Mouse (Mus musculus): ENCODE data around the gene Pradc1. TPM values are rescaled to one million over a fixed set of nuclear protein-coding genes. Genes with fewer than 3 reads are reported as not detected.
"Not testable (repeated sequence)": the region's sequence is repeated elsewhere in the genome, so short reads cannot be mapped to it uniquely, and the experiment has no call there.

Gene Pradc1
- polyA plus RNA-seq, 1 experiment from 2014 or later = 28.0 TPM

- H3K36me3 ChIP-seq (ENCODE audit: control insufficient read depth, insufficient read depth, low read length) = peaks cover 20% of the 10 kb centered on the region
- ATAC-seq (ENCODE audit: insufficient read depth, low FRiP score, low TSS enrichment) = no peak
Measured at GRCm38 (mm10) chr6:85469660-85470430, 18.1 kb upstream of the Pradc1 start.

GRCm38 (mm10) chr6:85465381-85465780, 13.6 kb upstream of the Pradc1 start:
- DNase-seq (ENCODE audit: low spot score) = no peak
- H3K27me3 ChIP-seq (ENCODE audit: control insufficient read depth, insufficient read depth, low read length) = no peaks in the 10 kb centered on the region
- no peak overlapping the region for H3K4me3 ChIP-seq (ENCODE audit: low read depth, low read length)
- H3K4me1 ChIP-seq (ENCODE audit: control insufficient read depth, insufficient read depth, low read length) = no peaks in the 10 kb centered on the region
- H3K36me3 ChIP-seq (ENCODE audit: control insufficient read depth, insufficient read depth, low read length) = peaks cover 39% of the 10 kb centered on the region
- ATAC-seq (ENCODE audit: insufficient read depth, low FRiP score, low TSS enrichment) = no peak
- H3K9ac ChIP-seq (ENCODE audit: low read length) = no peak overlapping the region
- H3K9me3 ChIP-seq (ENCODE audit: control insufficient read depth, low read length) = no peaks in the 10 kb centered on the region
- no peak overlapping the region for H3K27ac ChIP-seq (ENCODE audit: low read depth, low read length)
- H3K4me2 ChIP-seq (ENCODE audit: low read depth) = no peak overlapping the region

More at GRCm38 (mm10) chr6:85469660-85470430, 18.1 kb upstream of the Pradc1 start:
- no peaks in the 10 kb centered on the region for H3K27me3 ChIP-seq (ENCODE audit: control insufficient read depth, insufficient read depth, low read length)
- no peaks in the 10 kb centered on the region for H3K4me1 ChIP-seq (ENCODE audit: control insufficient read depth, insufficient read depth, low read length)
- no peak overlapping the region for H3K4me3 ChIP-seq (ENCODE audit: low read depth, low read length)
- no peak overlapping the region for H3K9ac ChIP-seq (ENCODE audit: low read length)
- H3K27ac ChIP-seq (ENCODE audit: low read depth, low read length) = 0 out of 2 replicates have a peak overlapping the region, but pooled peaks have one; percentile 10
- no peak overlapping the region for H3K4me2 ChIP-seq (ENCODE audit: low read depth)
- H3K9me3 ChIP-seq (ENCODE audit: control insufficient read depth, low read length) = no peaks in the 10 kb centered on the region
- WGBS = 80% methylated on average over 5 of the region's 5 CpGs
- DNase-seq (ENCODE audit: low spot score) = no peak

GRCm38 (mm10) chr6:85459621-85460020, 7.9 kb upstream of the Pradc1 start:
- WGBS = 88% methylated on average over 2 of the region's 2 CpGs
- Histone ChIP-seq H3K4me2 (ENCODE audit: low read depth) (no peak overlapping the region), H3K9me3 (ENCODE audit: control insufficient read depth, low read length) (no peaks in the 10 kb centered on the region), H3K9ac (ENCODE audit: low read length) (no peak overlapping the region), H3K27ac (ENCODE audit: low read depth, low read length) (no peak overlapping the region), H3K36me3 (ENCODE audit: control insufficient read depth, insufficient read depth, low read length) (peaks cover 25% of the 10 kb centered on the region), H3K4me3 (ENCODE audit: low read depth, low read length) (no peak overlapping the region), H3K4me1 (ENCODE audit: control insufficient read depth, insufficient read depth, low read length) (no peaks in the 10 kb centered on the region), H3K27me3 (ENCODE audit: control insufficient read depth, insufficient read depth, low read length) (no peaks in the 10 kb centered on the region)
- DNase-seq (ENCODE audit: low spot score) (no peak), ATAC-seq (ENCODE audit: insufficient read depth, low FRiP score, low TSS enrichment) (no peak)

- DNase-seq (ENCODE audit: low spot score) (no peak), ATAC-seq (ENCODE audit: insufficient read depth, low FRiP score, low TSS enrichment) (no peak)
- Histone ChIP-seq H3K27ac (ENCODE audit: low read depth, low read length) (0 out of 2 replicates have a peak overlapping the region, but pooled peaks have one; percentile 93), H3K4me3 (ENCODE audit: low read depth, low read length) (peak overlapping the region; percentile 90), H3K9me3 (ENCODE audit: control insufficient read depth, low read length) (no peaks in the 10 kb centered on the region), H3K4me1 (ENCODE audit: control insufficient read depth, insufficient read depth, low read length) (peaks cover 18% of the 10 kb centered on the region), H3K9ac (ENCODE audit: low read length) (peak overlapping the region; percentile 96), H3K27me3 (ENCODE audit: control insufficient read depth, insufficient read depth, low read length) (no peaks in the 10 kb centered on the region), H3K36me3 (ENCODE audit: control insufficient read depth, insufficient read depth, low read length) (no peaks in the 10 kb centered on the region), H3K4me2 (ENCODE audit: low read depth) (peak overlapping the region; percentile 89)
- WGBS = 19% methylated on average over 7 of the region's 7 CpGs
Measured at GRCm38 (mm10) chr6:85452816-85453215, 1.0 kb upstream of the Pradc1 start.

GRCm38 (mm10) chr6:85452411-85452665, 568 bp upstream of the Pradc1 start:
- under 1% methylated on average over 15 of the region's 15 CpGs for WGBS
- peak overlapping the region; percentile 96 for H3K9ac ChIP-seq (ENCODE audit: low read length)

GRCm38 (mm10) chr6:85450697-85451663, 790 bp downstream of the Pradc1 start, which contains the start of gene Cct7:
Cct7 (plus strand) TSS chr6:85451514.
- 3% methylated on average over 88 of the region's 96 CpGs for WGBS
- Histone ChIP-seq H3K4me2 (ENCODE audit: low read depth) (peak within 1 kb of the TSS; percentile 89), H3K36me3 (ENCODE audit: control insufficient read depth, insufficient read depth, low read length) (peaks cover 2% of the 10 kb centered on the region; the same call in 1 of the 2 replicates), H3K9me3 (ENCODE audit: control insufficient read depth, low read length) (no peaks in the 10 kb centered on the region), H3K4me3 (ENCODE audit: low read depth, low read length) (peak within 1 kb of the TSS; percentile 90), H3K9ac (ENCODE audit: low read length) (peak within 1 kb of the TSS; percentile 96), H3K27me3 (ENCODE audit: control insufficient read depth, insufficient read depth, low read length) (no peaks in the 10 kb centered on the region), H3K4me1 (ENCODE audit: control insufficient read depth, insufficient read depth, low read length) (peaks cover 18% of the 10 kb centered on the region), H3K27ac (ENCODE audit: low read depth, low read length) (peak within 1 kb of the TSS; percentile 93)
- peak; percentile 96 for ATAC-seq (ENCODE audit: insufficient read depth, low FRiP score, low TSS enrichment)
- DNase-seq (ENCODE audit: low spot score) = peak; percentile 99

More at GRCm38 (mm10) chr6:85452411-85452665, 568 bp upstream of the Pradc1 start:
- peaks cover 18% of the 10 kb centered on the region for H3K4me1 ChIP-seq (ENCODE audit: control insufficient read depth, insufficient read depth, low read length)
- H3K4me3 ChIP-seq (ENCODE audit: low read depth, low read length) = peak overlapping the region; percentile 90
- no peaks in the 10 kb centered on the region for H3K27me3 ChIP-seq (ENCODE audit: control insufficient read depth, insufficient read depth, low read length)
- peak overlapping the region; percentile 93 for H3K27ac ChIP-seq (ENCODE audit: low read depth, low read length)
- ATAC-seq (ENCODE audit: insufficient read depth, low FRiP score, low TSS enrichment) = no peak
- no peak for DNase-seq (ENCODE audit: low spot score)
- H3K36me3 ChIP-seq (ENCODE audit: control insufficient read depth, insufficient read depth, low read length) = no peaks in the 10 kb centered on the region
- no peaks in the 10 kb centered on the region for H3K9me3 ChIP-seq (ENCODE audit: control insufficient read depth, low read length)
- H3K4me2 ChIP-seq (ENCODE audit: low read depth) = peak overlapping the region; percentile 89

- H3K27me3 ChIP-seq (ENCODE audit: control insufficient read depth, insufficient read depth, low read length) = not testable (repeated sequence)
Measured at GRCm38 (mm10) chr6:85450140-85450539, 1.6 kb downstream of the Pradc1 start.

GRCm38 (mm10) chr6:85447351-85447750, 4.4 kb downstream of the Pradc1 start:
- no peak overlapping the region for H3K4me2 ChIP-seq (ENCODE audit: low read depth)
- no peaks in the 10 kb centered on the region for H3K9me3 ChIP-seq (ENCODE audit: control insufficient read depth, low read length)
- H3K4me3 ChIP-seq (ENCODE audit: low read depth, low read length) = no peak overlapping the region
- H3K27me3 ChIP-seq (ENCODE audit: control insufficient read depth, insufficient read depth, low read length) = no peaks in the 10 kb centered on the region
- no peak overlapping the region for H3K27ac ChIP-seq (ENCODE audit: low read depth, low read length)
- DNase-seq (ENCODE audit: low spot score) (no peak), ATAC-seq (ENCODE audit: insufficient read depth, low FRiP score, low TSS enrichment) (no peak)
- H3K4me1 ChIP-seq (ENCODE audit: control insufficient read depth, insufficient read depth, low read length) = no peaks in the 10 kb centered on the region
- H3K36me3 ChIP-seq (ENCODE audit: control insufficient read depth, insufficient read depth, low read length) = peaks cover 10% of the 10 kb centered on the region
- 83% methylated on average over 6 of the region's 6 CpGs for WGBS
- H3K9ac ChIP-seq (ENCODE audit: low read length) = no peak overlapping the region

More at GRCm38 (mm10) chr6:85450140-85450539, 1.6 kb downstream of the Pradc1 start:
- not testable (repeated sequence) for H3K9ac ChIP-seq (ENCODE audit: low read length); H3K9me3 ChIP-seq (ENCODE audit: control insufficient read depth, low read length); ATAC-seq (ENCODE audit: insufficient read depth, low FRiP score, low TSS enrichment); H3K27ac ChIP-seq (ENCODE audit: low read depth, low read length); H3K4me3 ChIP-seq (ENCODE audit: low read depth, low read length); H3K36me3 ChIP-seq (ENCODE audit: control insufficient read depth, insufficient read depth, low read length); DNase-seq (ENCODE audit: low spot score)
- Histone ChIP-seq H3K4me2 (ENCODE audit: low read depth) (peak overlapping the region; percentile 84; the same call in 1 of the 2 replicates), H3K4me1 (ENCODE audit: control insufficient read depth, insufficient read depth, low read length) (peaks cover 18% of the 10 kb centered on the region)
- WGBS = 73% methylated on average over 1 of the region's 1 CpGs
